Mouse (Mus musculus) heart, adult 8-10 months (tissue): ENCODE measurements at regions not wholly inside any gene's neighbourhood (a gene's known extent, or its start where the extent isn't known, plus 50 kb on each side); places are given as distances from the start of the nearest gene placed in this dataset.

ENCODE experiments used
- DNase-seq: peaks from one replicate; pipeline ENCODE4 v3.0.0; 2022; ENCODE audit warnings: low spot score

DNA sequence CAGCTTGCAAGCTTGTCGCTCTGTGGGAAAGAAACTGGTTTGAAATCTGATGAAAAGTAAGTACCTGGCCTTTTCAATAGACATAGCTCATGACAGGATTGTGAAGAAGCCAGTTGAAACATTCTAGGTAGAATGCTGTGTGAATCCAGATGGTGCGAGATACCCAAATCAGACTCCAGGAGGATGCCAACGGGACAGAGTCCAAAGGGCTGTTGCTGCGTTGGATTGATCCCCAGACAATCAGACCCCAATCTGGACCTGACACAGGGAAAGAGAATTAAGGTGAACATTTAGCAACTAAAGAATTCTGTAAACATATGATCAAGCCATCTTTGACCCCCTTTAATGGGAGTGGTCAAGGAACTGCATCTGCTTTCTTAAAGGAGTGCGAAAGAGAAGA lies 296.6 kb upstream of the Gm15217 start:
- DNase-seq, result no peak

DNA sequence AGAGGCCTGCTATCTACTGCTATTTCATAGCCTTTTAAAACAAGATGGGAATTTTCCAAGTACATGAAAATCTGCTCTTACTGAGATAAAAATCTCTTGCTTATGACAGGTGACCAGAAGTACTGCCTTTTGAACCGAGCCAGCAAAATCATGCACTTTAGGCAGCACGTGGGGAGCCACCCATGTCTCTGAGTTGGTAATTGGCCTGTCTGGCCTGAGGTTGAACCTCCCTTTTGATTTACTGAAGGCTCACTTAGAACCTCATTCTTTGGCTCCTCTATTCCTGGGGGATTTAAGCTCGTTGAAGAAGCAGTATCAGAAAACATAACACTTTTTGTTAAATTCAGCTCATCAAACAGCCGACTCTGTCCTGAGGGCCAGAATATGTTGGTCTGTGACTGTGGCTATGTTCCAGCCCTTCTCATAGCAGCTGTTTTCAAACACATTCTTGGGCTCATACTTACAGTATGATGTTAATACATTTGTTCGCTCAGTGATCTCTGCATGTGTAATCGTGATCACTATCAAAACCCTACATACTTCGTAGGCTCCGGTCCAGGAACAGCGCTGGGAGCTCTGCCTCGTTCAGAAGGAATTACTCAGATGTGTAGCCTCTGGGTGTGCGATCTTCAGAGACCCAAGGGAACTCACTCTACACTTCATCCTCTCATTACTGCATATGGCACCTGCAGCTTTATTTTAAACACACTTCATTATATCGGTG lies 290.1 kb upstream of the Gm15217 start:
- DNase-seq, result no peak

DNA sequence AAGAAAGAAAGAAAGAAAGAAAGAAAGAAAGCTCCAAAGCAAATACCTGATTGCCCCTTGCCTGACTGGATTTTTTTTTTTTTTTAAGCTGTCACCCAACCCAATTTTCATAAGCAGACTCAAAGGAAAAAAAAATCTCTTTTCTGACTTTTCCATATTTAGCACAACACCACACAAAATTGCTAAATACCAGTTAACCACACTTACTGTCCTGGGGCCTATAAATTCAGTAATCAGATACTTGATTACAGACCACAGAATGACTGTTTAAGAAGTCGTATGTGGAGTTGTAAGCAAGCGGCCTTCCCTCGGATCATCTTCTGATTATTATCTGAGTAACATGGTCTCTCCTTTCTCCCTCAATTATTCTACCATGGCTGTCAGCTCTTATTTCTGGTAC lies 263.3 kb upstream of the Gm15217 start:
- no peak for DNase-seq

DNA sequence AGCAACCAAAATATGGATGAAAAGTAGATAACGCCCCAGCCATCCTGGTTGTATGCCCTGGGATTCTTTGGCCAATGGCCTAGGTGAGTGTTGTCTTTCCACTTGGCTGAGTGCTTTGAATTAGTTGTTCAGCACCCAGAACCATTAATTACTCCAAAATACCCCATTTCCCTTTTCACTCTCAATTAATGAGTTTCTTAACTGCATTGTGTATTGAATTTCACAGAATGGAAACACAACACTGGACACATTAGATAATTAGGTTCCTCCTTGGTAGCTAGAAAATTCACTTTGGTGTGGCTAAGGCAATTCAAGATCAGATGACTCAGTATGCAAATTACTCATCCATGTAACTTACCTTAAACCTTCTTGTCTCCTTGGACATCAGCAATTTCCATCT lies 252.7 kb upstream of the Gm15217 start:
- no peak for DNase-seq

DNA sequence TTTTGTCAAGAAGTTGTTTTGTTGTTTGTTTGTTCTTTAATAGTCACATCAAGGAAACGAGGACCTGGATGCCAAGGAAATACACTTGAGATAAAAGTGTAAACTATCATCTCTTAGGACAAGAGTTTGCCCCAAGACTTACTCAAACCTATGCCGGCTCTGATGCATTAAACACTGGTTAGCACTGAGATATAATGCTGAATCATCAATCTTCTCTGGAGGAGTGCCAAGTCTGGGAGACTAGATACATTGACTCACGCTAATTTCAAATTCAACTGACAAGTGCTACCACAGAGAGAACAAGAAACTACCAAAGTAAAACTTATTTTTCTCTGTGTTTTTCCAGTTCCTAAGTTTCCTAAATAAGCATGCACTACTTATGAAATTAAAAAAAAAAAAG lies 249.5 kb upstream of the Gm15217 start:
- DNase-seq, result no peak

DNA sequence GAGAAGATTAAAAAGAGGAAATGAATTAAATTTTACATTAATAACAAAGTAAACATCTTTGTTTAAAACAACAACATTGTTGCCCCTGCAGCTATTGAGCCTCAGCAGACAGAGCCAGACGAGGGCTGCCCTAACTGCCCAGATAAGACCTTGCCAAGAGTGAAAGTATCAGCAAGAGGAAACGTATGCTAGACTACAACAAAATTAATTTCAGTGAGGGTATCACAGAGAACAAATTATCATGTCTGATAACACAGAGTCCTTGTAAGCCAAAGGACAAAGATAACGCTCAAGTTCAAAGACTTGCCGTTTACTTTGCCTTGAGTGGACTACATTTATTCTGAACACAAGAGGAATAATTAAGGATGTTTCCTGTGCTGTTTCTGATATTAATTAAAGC lies 235.0 kb upstream of the Gm15217 start:
- no peak for DNase-seq

DNA sequence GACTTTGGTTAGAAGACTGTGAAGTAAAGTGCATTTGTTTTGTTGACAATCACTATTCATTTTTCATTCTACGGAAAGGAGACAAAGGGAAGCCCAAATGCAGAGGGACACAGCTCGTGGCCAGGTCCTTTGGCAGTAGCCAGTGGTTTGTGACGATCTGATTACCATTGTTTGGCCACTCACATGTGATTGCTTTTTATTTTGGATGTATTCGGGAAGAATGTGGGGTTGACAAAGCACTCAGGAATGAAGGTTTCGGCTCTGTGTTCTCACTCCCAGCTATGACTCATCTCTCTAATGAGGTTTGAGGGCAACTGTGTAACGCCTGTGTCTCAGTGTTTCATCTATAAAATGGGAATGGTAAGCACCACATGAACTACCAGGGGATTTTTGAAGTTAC lies 234.5 kb upstream of the Gm15217 start:
- DNase-seq, result peak; percentile 18

DNA sequence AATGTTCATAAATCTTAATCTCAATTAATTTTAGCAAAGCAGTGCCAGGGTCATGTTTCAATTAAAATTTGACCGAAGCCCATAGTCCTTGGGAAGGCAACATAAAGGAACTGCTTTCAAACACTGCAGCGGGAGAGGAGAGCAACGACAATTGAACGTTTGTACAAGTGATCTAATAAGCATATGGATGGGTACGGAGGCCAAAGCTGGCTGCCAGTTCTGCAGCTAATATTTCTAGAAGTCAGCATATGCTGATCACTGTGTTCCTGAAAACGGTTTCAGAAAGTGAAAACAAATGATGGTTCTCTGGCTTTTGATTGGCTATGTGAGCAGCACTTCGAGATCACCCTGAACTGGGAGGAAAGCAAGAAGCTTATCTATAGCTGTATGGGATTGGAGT lies 233.6 kb upstream of the Gm15217 start:
- no peak for DNase-seq

DNA sequence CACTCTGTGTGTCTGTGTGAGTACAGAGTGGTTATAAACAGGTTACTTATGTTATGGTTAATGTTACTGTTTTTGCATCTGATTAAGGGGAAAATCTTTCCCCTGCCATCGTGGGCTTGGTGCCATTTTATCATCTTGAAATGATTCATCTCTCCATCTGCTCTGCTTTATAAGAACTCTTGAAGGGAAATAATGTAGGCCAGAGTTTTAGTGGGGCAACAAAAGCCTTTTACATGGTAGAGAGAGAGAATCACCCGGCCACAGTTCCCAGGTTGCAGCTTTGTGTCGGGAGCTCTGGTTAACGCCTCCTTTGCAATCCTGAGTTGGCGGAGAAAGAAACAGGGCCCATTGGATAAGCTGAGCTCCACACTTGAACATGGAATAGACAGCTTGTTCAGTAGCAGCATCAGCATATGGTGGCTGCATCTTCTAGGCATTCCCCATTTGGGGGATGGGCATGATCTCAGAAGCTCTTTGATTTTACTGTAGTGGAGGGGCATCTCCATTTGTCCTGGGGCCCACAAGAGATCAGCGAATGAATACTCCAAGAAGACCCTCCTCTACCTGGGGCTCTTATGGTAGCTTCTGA lies 230.0 kb upstream of the Gm15217 start:
- DNase-seq, result no peak

DNA sequence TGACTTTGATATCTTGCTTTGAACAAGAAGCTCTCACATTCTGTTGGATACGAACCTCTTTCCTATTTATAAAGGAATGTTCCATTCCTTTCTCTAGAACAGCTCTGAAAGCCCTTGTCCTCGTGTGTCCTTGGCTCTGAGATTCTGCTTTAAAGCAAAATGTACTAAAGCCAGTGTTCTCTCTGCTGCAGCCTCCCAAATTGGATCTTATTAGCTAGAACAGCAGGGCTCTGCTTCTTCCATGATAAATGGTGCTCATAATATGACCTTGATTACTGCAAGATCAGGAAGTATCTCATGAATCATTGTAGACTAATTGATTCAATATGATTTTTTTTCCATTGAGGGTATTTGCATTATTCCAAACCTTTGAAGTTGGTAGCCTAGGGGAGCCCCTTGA lies 220.5 kb upstream of the Gm15217 start:
- DNase-seq, result no peak

DNA sequence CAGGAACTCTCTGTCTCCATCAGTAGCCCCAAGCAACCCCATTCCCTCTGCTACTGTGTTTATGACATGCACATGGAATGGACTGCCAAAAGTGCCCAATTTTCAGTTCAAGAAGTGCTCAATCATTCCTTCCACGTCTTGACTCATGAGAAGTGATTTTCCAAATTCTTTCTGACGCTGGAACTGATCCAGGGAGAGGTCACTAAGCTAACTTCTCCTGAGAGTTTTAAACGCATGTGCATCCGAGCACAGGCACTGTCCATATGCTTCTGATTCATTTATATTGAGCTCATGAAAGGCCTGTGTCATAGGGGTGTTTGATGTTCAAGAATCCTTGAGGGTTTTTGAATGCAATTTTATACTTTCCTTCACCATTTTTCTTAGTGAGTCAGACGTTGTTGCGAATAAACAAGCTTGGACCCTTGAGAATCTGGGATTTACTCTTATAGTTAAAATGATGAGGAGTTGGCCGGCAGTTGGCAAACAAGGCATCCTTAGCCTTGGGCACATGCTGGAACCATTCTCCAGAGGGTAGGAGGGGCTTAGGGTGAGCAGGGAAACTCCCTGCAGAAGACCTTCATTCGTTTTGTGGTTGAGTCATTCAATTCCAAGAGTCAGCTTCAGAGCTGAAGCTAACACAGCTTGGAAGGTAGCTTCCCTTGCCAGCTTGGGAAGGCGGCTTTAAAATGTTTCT lies 206.9 kb upstream of the Gm15217 start:
- DNase-seq, result no peak

DNA sequence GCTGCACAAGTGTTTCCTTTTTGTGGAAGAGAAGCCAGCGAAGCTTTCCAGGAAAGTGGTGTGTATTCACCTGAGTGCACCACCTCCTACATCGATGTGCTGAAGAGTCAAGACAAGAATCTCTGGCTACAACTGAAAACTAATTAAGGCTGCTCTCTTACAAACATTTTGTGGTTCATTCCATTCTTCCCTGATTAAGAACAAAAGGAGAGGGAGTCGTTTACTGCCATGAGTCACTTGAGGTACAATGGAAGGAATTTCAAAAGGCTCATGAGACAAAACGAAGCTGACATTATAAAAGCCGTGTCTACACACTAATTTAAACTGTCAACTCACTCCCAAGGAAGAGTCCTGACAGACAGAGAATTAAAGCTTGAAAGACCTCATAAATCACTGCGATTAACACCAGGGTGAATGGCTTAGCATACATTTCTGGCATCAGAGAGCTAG lies 206.3 kb upstream of the Gm15217 start:
- no peak for DNase-seq

DNA sequence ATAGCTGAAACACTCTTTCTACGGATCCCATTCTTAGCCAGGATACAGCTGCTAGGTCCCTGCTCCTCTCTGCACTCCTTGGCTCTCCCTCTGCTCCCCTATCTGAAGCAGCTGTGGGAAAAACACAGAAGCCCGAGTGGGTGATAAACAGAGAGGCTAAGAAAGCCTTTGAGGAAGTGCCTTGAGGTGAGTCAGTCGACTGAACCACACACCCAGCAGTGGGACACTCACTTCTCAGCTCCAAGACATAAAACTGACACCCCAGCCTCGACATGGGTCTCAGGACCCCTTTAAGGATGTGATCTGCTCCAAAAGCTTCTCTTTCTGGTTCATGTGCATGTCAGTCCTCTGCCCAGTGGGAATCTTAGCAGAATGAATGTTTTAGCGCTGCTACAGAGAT lies 204.8 kb upstream of the Gm15217 start:
- DNase-seq, result no peak

DNA sequence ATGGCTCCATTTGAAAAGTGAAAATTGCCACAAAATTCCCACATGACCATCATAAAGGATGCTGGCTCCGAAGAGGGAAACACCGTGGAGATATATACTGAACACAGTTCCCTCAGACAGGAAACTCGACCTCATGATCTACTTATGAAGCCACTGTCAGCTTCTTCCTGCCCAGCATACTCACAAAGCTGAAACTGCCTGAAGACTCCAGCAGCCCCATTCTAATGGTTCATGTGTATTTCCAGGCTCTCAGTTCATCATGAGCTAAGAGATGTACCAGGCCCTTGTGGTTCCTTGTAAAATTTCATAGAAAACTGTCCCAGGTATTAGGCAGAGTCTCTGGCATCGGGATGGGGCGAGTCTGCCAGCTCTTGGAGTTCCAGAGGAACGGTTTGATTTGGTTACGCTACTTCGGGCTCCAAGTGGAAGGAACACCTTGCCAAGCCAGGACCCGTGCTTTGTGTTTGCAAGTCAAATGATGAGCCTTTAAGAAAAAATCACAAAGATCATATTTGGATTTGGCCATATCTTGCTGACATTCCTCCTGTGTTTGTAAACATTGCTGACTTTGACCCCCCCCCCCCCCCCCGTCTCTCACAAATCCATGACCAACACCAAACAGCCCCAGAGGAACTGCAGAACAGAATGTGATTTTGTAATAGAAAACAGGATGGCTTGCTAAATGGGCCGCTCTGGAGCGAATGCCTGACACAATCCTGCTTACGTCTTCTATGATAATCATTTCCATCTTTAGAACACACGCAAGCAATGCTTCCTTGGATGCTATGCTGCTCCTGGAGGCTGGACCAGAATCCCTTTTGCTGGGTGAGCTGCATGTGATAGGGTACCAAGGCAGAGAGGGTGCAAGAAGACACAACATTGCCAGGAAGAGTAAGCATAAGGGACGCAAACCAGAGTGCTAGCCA lies 203.7 kb upstream of the Gm15217 start:
- no peak for DNase-seq

DNA sequence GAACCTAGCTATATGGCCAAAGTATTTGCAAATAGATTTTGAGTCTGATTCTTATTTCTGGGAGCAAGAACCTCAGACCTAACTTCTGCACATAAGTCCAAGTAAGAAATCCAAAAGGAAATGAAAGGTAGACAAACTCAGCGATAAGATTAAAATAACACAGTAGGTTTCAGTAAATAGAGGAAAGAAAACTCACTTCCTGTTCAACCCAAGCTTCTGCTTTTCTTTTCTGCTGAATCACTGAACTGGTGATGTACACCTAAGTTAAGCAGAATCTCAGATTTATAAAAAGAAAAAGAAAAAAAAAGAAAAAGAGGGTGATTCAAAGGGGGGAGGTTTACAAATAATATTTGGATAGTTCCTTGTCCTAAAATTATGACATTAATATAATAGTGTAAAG lies 200.2 kb upstream of the Gm15217 start:
- DNase-seq, result no peak

DNA sequence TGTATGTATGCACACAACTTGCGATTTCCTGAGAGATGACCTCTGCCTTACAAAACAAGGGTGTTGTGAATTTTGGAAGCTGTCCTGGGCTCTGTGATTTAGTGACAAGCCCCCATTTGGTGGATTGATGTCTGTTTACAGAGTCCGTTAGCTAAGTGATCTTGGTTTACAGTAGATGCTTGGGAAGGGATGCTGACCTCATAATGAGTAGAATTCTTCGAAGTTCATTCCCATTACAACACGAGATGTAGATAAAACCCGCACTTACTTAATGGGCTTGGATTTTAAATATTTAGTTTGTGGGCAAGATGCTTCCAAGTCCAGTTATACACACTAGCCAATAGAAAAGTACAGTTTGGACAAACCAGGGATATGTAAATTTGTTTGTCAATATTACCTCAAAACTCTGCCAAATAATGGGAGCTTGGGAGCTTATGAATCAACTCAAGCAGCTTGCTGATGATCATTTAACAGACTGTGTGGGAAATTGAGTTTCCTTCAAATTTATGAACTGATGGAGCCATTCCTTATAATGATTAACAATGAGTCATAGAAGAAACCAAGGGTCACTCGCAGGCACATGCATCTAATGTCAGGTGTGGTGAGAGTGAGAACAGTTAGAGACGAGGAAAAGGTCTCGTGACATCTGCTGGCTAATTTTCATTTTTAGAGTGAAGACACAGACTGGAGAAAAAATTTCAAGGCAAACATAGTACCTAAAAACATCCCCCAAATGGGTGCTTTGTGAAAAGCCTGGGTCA lies 187.4 kb upstream of the Gm15217 start:
- no peak for DNase-seq

DNA sequence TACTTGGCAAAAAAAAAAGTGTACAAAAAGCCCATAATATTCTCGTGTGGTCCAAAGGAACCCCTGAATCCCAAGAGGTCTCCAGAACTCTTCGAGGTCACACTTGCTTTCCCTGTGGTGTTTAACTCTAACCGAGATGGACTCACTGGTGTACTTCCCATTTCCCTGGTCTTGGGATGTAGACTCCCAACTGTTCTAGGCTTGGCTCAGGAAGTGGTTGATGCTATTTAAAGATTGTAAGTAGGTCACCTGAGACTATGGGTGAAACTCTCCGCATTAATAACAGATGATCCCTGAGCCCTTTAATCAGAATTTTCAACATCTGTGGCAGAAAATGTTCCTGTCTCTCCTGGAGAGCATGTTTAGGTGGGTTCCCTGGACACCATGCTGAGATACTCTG lies 185.6 kb upstream of the Gm15217 start:
- DNase-seq, result no peak

DNA sequence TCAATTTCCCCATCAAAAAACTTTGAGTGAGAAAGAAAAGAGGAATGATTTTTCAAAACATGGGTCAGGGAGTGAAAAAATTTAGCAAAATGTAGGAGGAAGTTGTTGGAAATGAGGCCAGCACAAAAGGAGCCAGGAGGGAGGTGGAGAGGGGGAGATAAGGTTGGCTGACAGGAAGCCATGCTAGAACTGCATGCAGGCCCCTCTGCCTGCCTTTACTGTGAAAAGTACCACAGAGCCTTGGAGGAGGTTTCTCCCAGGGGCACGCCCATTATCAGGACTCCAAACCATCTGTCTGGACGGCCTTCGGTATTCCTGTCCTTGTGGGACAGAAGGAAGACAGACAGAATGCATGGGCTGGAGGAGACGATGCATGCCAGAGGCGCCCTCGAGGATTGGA lies 183.3 kb upstream of the Gm15217 start:
- no peak for DNase-seq

DNA sequence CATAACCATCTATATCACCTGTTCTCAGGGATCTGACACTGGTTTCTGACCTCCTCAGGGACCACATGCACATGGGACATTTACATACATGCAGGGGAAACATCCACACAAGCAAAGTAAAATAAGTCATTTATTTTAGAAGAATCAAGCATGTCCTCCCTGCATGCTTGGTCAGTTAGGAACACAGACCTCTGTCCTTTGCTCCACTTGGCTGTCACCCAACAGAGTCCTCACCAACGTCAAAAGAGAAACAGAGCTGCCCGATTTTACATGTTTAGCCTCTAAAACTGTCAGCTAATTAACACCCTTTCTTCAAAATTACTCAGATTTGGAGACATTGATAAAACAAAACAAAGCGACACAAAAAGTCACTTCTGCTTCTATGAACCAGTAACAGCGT lies 176.4 kb upstream of the Gm15217 start:
- DNase-seq, result no peak

DNA sequence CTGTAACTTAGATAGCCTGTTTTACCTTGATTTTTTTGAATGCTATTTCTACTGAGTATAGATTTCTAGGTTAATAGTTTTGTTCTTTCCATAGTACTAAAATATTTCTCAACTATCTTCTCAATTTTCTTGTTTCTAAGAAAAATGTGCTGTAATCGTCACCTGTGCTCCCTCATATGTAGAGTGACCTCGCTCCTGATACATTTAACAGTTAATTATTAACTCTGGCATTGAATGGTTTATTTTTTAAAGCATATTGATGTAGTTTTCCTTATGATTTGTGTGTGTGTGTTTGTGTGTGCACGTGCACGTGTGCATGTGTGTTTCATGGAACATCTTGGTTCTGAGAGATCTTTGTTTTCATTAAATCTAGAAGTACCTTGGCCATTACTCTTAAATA lies 158.7 kb upstream of the Gm15217 start:
- DNase-seq, result no peak

DNA sequence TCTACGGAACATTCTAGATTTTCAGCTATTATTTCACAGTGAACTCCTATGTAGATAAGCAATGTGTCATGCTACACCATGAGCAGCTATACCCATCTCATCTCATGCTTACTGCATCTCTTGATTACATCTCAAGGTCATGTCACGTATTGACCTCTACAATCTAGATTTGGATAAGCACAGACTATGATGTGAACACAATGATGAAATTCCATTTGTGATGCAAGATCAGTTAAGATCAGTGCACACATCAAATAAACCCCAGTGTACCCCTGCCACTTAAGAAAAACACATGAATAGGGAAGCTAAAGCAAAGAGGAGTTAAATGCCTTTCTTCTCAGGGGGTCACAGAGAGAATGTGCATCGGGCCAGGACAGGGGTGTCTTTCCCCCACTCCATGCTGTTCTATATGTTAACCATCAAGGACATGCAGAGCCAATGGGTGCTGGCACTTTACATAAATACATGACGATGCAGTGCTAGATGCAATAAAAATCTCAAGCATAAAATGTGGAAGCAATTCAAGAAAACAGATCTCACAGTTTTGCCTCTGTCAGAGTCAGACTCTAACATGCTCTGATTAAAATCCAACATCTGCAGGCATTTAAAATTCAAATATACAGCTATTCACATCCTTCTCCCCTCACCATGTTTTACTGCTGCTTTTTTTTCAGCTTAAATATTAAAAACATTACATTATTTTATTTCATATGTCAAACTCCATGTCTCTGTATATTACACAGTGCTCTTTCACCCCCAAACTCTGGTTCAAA lies 157.1 kb upstream of the Gm15217 start:
- no peak for DNase-seq
